Mouse (Mus musculus): ENCODE measurements around the gene Slc4a5.

Slc4a5 gene

DNA sequence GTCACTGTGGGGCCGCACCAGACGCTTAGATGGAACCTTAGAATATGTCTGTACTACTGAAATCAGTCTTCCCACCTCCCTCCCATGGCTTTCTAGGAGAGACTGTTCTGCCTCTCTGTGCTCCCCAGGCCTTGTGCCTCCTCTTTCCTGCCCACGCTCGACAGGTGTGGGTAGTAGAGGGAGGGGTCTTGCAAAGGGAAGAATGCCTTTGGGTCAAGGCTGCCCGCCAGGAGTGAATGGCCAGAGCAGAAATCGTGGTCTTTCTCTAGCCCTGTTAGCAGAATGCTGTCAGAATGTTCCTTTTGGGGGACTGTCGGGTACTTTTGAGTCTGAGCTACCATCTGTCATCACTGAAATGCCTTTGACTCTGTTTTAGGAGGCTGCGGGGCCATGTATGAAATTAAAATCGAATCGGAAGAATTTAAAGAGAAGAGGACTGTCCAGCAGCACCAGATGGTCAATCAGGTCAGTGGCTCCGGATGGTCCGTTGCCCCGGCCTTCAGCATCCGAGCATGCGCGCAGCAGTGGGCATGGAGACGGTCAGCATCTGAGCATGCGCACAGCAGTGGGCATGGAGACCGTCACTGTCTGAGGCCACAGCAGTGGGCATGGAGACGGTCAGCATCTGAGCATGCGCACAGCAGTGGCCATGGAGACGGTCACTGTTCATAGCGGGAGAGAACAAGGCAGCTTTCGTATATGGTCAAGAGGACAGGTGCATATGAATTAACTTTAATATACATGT lies 133.2 kb downstream of the Slc4a5 start:
- no peak for DNase-seq
